Mouse (Mus musculus): Measurements from ENCODE around the gene Sprr2j-ps.

GRCm38 (mm10) chr3:92407691-92408090, 10.2 kb upstream of the Sprr2j-ps start, which contains the start of gene Sprr2i:
- TF ChIP-seq CTCF (IDR thresholded peaks at IDR 0.05; ENCODE audit: extremely low read depth, insufficient read depth, low read length) (no peak), POLR2A (IDR thresholded peaks at IDR 0.05; ENCODE audit: extremely low read depth, insufficient read depth, low read length) (no peak)

Measured in cortical plate, adult 2 months (tissue).